Mouse (Mus musculus) spleen, adult 2 months (tissue): ENCODE measurements at regions not wholly inside any gene's neighbourhood (a gene's known extent, or its start where the extent isn't known, plus 50 kb on each side); places are given as distances from the start of the nearest gene placed in this dataset.

Experiments used
- DNase-seq, 2 experiments: peaks; one replicate each; pipeline versions ENCODE4 v3.0.0 to v3.0.0-alpha.2; 2012 to 2021; ENCODE audit warnings: low spot score in 2 of 2, low read depth in 1 of 2
- H3K27ac ChIP-seq: fragments of 200-500 bp; 2 replicates; pipeline ENCODE4 v1.5.1; 2012; ENCODE audit warnings: low read length, inconsistent platforms; ENCODE audit not compliant: insufficient read depth
- H3K27me3 ChIP-seq: fragments of 200-500 bp; 2 replicates; pipeline ENCODE4 v1.6.1; 2012; ENCODE audit warnings: mild to moderate bottlenecking, moderate library complexity, low read length, inconsistent platforms; ENCODE audit not compliant: control insufficient read depth, insufficient read depth
- H3K36me3 ChIP-seq: fragments of 200-500 bp; 2 replicates; pipeline ENCODE4 v1.6.1; 2012; ENCODE audit warnings: mild to moderate bottlenecking, low read length, inconsistent platforms; ENCODE audit not compliant: control insufficient read depth, insufficient read depth
- H3K4me1 ChIP-seq: fragments of 200-500 bp; 2 replicates; pipeline ENCODE4 v1.6.1; 2011; ENCODE audit warnings: inconsistent platforms; ENCODE audit not compliant: control insufficient read depth, insufficient read depth, insufficient read length
- H3K4me3 ChIP-seq: fragments of 200-500 bp; 2 replicates; pipeline ENCODE4 v1.5.1; 2011; ENCODE audit warnings: mild to moderate bottlenecking, inconsistent platforms; ENCODE audit not compliant: insufficient read depth, insufficient read length; ENCODE audit errors: extremely low read depth
- CTCF ChIP-seq: fragments of 200-500 bp; IDR thresholded peaks from 2 replicates; pipeline ENCODE4 v1.5.1; 2011; ENCODE audit warnings: mild to moderate bottlenecking, inconsistent platforms; ENCODE audit not compliant: insufficient read depth, insufficient read length, insufficient replicate concordance; ENCODE audit errors: extremely low read depth
- POLR2A ChIP-seq: fragments of 200-500 bp; IDR thresholded peaks from 2 replicates; pipeline ENCODE4 v1.6.1; 2011; ENCODE audit warnings: low read depth, low read length, inconsistent platforms
- WGBS: fragments of 180-500 bp; shearing (Covaris S2); methylation state at CpG from one replicate; pipeline ENCODE4 v1.1.7; 2018; 5-methylcytosine and 5-hydroxymethylcytosine counted together

GRCm38 (mm10) chr10:14234005-14234602 lies 268.2 kb downstream of the Hivep2 start:
- H3K36me3 ChIP-seq: no peaks in the 10 kb centered on the region
- DNase-seq: no peak
- H3K4me1 ChIP-seq: no peaks in the 10 kb centered on the region; the same call in 1 of the 2 replicates
- H3K27ac ChIP-seq: no peak overlapping the region
- H3K4me3 ChIP-seq: no peak overlapping the region
- TF ChIP-seq CTCF (no peak), POLR2A (no peak)
- no peaks in the 10 kb centered on the region; the same call in 1 of the 2 replicates for H3K27me3 ChIP-seq
- WGBS: 79% methylated on average over 5 of the region's 5 CpGs

- 28% methylated on average over 3 of the region's 3 CpGs for WGBS
- no peak overlapping the region for H3K27ac ChIP-seq
- no peaks in the 10 kb centered on the region; the same call in 1 of the 2 replicates for H3K4me1 ChIP-seq
- TF ChIP-seq CTCF: no peak
- TF ChIP-seq POLR2A: no peak
- DNase-seq: no peak
- no peak overlapping the region for H3K4me3 ChIP-seq
- no peaks in the 10 kb centered on the region for H3K36me3 ChIP-seq
- no peaks in the 10 kb centered on the region; the same call in 1 of the 2 replicates for H3K27me3 ChIP-seq
These were observed 267.5 kb downstream of the Hivep2 start for GRCm38 (mm10) chr10:14233335-14233734.

GRCm38 (mm10) chr10:14231464-14231863 lies 265.6 kb downstream of the Hivep2 start:
- no peak overlapping the region for H3K27ac ChIP-seq
- H3K4me1 ChIP-seq: no peaks in the 10 kb centered on the region; the same call in 1 of the 2 replicates
- no peak overlapping the region for H3K4me3 ChIP-seq
- TF ChIP-seq CTCF: no peak
- no peak for TF ChIP-seq POLR2A
- H3K27me3 ChIP-seq: no peaks in the 10 kb centered on the region; the same call in 1 of the 2 replicates
- no peaks in the 10 kb centered on the region for H3K36me3 ChIP-seq
- DNase-seq: no peak
- 85% methylated on average over 1 of the region's 1 CpGs for WGBS

GRCm38 (mm10) chr10:14217284-14217683 lies 251.4 kb downstream of the Hivep2 start:
- Histone ChIP-seq H3K27me3 (no peaks in the 10 kb centered on the region), H3K27ac (no peak overlapping the region), H3K36me3 (no peaks in the 10 kb centered on the region), H3K4me1 (no peaks in the 10 kb centered on the region), H3K4me3 (no peak overlapping the region)
- DNase-seq: no peak
- no peak for TF ChIP-seq CTCF
- TF ChIP-seq POLR2A: no peak
- WGBS: 97% methylated on average over 1 of the region's 1 CpGs

GRCm38 (mm10) chr10:14216191-14216992 lies 250.5 kb downstream of the Hivep2 start:
- WGBS: 73% methylated on average over 10 of the region's 10 CpGs
- TF ChIP-seq POLR2A: no peak
- no peak for TF ChIP-seq CTCF
- H3K27me3 ChIP-seq: no peaks in the 10 kb centered on the region
- no peak for DNase-seq
- H3K4me3 ChIP-seq: no peak overlapping the region
- no peaks in the 10 kb centered on the region for H3K36me3 ChIP-seq
- H3K27ac ChIP-seq: no peak overlapping the region
- H3K4me1 ChIP-seq: no peaks in the 10 kb centered on the region; the same call in 1 of the 2 replicates

- Histone ChIP-seq H3K27me3 (no peaks in the 10 kb centered on the region), H3K4me3 (no peak overlapping the region), H3K4me1 (no peaks in the 10 kb centered on the region; the same call in 1 of the 2 replicates), H3K27ac (no peak overlapping the region), H3K36me3 (no peaks in the 10 kb centered on the region)
- 86% methylated on average over 4 of the region's 4 CpGs for WGBS
- DNase-seq: no peak
- TF ChIP-seq CTCF (no peak), POLR2A (no peak)
These were observed 249.6 kb downstream of the Hivep2 start for GRCm38 (mm10) chr10:14215512-14215911.
